Mouse (Mus musculus) heart, adult 18-20 months (tissue): ENCODE results near the gene Gbp5. TPM values are rescaled to one million over a fixed set of nuclear protein-coding genes. Genes with fewer than 3 reads are reported as not detected.
A peak's percentile ranks its signal among the peaks of the same experiment; 100 is the strongest.

Experiments used
- DNase-seq, 2 experiments: peaks; one replicate each; pipeline ENCODE4 v3.0.0; 2021 to 2022; ENCODE audit warnings: mixed read lengths in 1 of 2
- long read RNA-seq, 2 experiments: library from polyadenylated mRNA; stranded (forward); transcript quantifications; one replicate each; pipeline ENCODE4 v2.0.0; 2021
- total RNA-seq, 2 experiments: library from RNA; stranded (reverse); gene quantifications; 2 replicates each; pipeline ENCODE4 v1.2.3; 2021

Gbp5 gene
- total RNA-seq, result 10 to 100 TPM in 1 of 2 experiments, 1 to 10 TPM in 1; 7.0 to 15.6 TPM
- long read RNA-seq, experiment 1, result 0 reads
- long read RNA-seq, experiment 2, partial matches to known transcripts, result 0 of 1 reads
- long read RNA-seq, experiment 2, other reads (novel, unspliced or antisense), result 1 of 1 reads

DNA sequence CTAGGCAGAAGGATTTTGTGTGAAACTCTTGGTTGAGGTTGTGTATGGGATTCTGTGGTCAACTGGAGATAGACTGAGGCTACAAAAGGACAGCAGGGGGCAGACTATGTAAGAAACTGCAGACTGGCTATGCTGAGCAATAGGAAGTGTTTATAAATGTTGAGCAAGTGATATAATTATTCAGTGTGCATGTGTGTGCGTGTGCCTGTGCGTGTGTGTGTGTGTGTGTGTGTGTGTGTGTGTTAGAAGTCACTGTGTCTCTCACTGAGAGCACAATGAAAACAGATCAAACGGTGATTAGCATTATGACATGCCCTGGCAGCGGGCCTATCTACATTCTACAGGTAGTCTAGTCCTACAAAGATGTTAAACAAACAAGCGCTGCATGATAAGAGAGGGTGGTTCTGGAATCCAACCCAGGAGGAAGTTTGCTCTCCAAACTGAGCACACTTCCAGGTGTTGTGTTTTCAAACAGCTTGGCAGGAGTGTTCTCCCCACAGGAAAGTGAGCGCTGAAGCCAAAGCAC lies at the start of gene Gbp5:
Gene Gbp5, plus strand, starts transcription at position 443 of the 526 bp plus-strand sequence.
- peak; percentile 86 to 93 for DNase-seq

DNA sequence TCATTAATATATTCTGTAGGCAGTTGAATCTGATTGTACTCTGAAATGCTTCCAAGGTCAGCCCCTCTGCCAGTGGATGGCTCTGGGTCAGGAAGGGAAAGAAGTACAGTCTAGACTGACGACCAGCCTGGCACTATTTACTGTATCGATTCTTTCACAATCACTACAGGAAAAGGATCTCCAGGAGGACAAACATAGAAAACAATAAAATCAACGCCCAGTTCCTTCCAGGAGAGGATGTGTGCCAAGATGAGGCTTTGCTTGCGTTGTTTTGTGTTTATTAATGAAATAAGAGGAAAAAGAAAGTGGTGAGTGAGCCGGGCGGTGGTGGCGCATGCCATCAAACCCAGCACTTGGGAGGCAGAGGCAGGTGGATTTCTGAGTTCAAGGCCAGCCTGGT lies 39.6 kb upstream of the Gbp5 start:
- DNase-seq, result no peak

DNA sequence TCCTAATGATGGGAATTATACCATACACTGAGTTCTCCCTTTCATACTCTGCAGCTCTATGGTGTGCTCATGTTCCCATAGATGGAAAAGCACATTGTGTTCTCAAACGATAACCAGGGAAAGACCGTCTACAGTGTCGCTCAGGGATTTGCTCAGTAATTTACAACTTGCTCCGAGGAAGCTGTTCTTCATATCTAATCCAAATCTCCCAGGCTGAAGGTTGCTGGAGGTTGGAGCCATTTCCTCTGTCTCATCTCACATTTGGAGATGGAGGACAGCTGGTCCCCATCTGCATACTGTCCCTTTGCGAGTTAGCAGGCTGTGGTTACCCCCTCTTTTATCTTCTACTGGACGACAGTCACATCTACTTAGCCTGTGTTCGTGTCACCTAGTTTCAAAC lies 34.5 kb upstream of the Gbp5 start:
- DNase-seq, result no peak

DNA sequence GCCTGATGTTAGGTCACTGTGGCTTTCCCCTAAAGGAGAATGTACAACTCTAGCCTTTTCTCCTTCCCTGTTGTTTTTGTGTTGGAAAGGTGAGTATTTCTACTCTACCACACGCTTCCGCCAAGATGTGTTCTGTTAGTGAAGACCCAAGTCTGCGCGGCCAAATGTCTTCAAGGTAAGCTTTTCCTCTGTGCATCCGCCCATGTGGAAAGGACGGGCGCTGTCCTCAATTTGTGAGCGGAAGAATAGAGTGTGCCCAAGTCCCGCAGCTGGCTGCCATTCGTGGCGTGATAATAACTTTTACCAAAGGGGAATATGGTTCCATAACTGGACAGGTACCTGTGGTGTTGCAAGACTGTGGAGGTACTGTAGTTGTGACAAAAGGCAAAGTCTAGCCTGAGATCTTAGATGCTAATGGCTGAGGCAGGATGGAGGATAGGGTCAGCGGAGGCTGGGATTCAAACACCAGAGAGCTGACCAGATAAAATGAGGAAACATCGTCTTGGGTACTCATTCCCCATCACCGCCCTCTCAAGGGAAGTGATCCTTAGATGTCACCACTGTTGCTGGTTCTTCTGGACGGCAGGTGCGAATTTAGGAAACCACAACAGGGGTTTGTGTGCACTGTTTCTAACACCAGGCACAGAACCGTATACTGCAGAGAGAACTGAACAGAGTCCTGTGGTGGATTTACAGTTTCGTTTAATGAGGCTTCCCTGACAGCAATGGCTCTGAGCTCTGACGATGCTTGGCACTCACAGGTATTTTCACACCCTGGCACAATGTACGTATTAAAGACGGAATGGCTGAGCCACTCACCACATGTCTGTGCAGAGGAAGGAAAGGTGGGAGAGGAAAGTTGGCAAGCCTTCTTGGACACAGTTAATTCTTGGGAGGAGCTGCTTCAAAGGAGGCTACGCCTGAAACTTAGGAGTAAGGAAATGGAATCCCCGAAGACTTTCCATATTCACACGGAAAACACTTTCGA lies 30.7 kb upstream of the Gbp5 start:
- DNase-seq, result peak in 1 of 2 experiments; percentile 33

DNA sequence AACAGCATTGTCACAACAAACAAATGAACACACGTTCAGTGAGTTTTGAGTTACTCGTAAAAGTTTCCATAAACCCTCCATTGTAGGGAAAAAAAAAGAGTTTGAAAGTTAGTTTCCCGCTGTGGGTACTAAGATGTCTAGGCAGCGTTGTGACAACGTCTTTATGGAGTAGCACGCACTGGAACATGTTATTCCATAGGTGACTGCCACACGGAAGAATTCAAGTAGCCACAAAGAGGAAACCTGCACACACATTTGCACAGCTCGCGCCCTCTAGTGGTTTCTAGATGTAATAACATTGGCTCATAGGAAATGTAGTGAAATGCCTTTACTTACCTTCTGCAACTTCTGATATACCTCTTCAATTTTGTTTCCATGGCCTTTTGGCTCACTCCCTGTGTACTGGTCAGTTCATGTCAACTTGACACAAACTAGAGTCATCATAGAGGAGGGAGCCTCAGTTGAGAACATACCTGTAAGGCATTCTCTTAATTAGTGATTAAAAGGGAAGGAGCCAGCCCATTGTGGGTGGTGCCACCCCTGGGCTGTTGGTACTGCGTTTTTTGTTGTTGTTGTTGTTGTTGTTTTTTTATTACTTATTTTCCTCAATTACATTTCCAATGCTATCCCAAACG lies 19.3 kb upstream of the Gbp5 start:
- DNase-seq, result peak; percentile 28 to 56

DNA sequence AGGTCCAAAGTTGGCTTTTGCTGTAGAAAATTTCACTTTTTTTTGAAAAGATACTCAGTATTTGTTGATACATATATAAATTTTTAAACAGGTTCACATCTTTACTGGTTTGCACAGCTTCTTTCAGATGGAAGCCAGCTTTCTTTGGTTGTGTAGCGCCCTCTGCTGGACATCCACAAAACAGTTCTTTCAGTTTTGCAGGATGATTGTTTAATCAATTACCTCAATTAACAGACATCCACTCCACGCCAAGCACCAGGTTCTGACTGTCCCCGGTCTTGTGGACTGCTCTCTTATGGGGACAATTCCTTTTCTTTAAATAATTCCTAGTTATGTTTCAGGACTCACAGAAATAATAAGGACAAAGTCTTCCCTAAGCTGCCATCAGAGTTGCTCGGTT lies 17.9 kb upstream of the Gbp5 start:
- peak; percentile 36 to 85 for DNase-seq

DNA sequence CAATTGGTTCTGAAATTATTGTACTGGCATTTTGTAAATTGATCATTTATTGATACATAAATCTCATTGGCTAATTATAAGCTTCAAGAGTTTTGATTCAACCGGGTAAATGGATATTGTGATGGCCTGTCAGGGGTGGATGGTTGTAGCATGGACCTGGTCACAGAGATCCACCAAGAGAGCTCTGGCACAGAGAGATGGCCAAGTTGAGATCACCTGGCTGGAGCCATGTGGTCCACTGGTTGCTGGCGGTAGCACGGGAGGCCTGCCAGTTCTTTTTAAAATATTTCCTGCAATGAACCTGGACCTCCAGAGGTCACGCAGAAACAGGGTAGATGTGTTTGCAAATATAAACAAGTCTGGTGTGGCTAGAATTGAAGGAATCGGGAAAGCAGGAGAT lies 15.9 kb upstream of the Gbp5 start:
- DNase-seq, result no peak

DNA sequence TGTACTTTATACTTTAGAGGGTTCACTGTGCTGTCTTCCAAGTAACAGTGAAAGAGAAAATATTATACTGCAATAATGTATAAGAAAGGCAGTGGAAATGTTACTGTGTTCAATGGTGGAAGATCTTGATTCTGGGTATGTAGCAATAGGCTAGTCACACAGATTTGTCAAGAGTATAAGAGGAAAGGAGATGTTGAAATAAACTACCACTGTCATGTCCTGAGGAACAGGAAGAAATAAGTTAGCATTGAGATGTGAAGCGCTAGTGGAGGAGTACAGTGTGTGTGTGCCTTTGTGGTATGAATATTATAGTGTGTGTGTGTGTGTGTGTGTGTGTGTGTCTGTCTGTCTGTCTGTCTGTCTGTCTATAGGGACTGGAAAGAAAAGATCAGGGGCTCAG lies 15.4 kb upstream of the Gbp5 start:
- DNase-seq, result no peak

DNA sequence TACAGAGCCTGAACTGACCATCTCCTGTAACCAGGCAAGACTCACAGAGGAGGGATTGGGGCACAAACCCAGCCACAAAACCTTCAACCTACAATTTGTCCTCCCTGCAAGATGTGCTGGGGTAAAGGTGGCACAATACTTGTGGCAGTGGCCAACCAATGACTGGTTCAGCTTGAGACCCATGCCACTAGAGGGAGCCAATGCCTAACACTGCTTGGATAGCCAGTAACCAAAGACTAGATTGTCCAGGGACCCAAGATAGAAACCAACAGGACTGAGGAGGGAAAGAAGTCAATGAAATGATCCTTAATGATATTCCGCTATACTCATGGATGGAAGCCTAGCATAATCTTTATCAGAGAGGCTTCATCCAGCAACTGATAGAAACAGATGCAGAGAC lies 3.3 kb upstream of the Gbp5 start:
- peak; percentile 77 to 89 for DNase-seq

DNA sequence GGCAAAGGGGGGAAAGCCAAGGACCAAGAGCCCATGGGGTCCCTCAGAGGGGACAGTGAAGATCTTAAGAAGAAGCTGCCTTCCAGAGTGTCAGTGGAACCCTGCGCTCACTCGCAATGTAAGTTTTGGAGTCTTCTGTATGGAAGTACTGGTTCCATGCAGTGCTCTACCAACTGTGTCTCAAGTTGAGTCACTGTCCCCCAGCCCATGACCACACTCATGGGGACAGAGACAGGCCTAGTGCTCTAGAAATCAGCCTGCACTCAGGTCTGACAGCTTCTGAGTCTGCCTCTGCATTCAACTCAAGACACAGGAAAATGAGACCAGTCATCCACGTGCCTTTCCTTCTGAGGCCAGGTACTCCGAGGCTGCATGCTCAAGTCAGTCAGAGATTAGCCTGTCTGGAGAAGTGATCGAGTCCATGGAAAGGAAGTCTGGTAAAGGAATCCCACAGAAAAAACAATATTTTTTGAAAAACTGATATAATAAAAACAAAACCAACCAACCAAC lies 1.4 kb downstream of the Gbp5 start:
- DNase-seq, result peak in 1 of 2 experiments; percentile 13

DNA sequence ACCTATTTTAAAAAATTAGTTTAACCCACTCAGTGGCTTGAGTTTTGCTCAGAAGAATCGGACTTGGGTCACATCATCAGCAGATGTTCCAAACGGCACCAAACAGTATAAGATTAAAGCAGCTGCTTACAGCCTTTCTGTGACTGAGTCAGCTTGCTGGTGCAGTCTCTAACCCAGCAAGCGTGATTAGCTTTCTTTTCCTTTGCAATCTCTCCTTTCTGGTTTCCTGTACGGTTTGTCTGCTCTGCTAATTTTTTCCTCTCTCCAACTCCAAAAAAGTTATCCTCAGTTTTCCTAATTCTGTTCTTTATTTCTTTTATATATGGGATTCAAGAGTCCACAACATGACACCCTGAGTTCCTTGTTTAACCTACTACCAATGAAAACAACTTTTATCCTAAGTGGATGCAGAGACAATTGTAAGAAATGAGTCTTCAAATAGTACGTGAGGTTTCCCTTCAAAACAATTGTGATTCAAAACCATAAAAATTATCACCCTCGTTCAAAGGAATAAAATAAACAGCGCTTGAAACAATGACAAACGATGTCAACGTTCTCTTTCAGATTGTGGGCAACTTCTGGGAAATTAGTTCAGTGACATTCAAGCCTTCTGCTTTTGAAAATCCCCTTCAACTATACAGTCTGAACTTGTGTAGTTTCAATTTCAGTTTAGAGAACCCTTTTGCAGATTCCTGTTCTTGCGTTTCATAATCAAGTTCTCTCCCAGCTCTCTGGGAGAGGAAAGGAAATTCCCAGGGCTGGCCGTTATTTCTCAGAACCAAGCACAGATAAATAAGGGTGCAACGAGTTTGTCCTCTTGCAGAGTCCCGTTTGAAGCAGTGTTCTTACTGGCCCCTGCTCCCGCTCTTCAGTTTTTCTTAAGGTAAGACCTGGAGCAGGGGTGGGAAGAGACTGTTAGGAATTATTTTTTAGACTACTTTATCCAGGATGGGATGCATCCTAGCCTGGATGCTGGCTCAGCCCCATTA lies 2.6 kb downstream of the Gbp5 start:
- peak; percentile 56 to 71 for DNase-seq

DNA sequence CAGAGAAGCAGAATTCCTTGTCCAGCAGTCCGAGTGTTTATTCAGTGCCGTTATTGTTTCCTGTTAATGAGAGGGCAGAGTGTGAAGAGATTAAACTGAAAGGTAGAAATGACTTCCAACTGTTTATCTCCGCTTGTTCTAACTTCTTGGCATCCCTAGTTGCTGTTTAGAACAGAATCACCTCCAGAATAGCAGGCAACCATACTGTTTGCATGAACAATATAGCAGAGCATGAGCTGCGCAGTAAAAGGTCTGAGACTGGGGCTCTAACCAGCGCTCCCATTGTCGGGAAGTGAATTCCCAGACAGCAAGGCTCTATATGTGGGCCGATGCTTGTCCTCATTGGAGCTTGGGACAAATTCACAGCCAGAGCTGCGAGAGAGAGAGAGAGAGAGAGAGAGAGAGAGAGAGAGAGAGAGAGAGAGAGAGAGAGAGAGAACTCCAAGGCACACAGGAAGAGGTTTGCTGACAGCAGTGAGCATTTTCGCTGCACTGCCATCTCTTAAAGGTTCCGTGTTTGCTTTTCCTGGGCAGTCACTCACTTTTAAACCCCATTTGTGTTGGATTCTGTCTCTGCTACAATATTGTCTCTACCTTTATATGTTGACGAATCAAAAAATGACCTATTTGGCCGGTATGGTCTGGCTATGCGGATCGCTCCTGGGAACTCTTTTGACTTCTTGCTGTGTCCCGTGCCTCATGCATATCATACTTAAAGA lies 3.5 kb downstream of the Gbp5 start:
- DNase-seq, result peak in 1 of 2 experiments; percentile 51

DNA sequence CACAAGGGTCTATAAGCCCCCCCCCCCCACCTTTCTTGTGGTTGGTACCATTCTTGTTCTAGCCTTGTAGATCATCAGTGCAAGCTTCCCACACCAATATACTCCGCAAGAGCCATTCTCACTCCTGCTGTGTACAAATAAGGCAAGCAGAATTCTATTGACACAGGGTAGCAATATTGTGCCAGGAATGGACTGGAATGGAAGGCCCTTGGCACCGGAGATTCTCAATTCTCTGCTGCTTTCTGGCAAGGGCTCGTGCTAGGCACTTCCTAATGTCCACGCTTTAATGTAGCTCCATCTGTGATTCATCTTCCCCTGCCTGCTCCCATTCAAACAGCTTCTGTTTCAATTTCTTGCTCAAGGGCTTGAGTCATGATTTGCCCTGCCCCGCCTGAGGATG lies 5.2 kb downstream of the Gbp5 start:
- peak in 1 of 2 experiments; percentile 18 for DNase-seq

DNA sequence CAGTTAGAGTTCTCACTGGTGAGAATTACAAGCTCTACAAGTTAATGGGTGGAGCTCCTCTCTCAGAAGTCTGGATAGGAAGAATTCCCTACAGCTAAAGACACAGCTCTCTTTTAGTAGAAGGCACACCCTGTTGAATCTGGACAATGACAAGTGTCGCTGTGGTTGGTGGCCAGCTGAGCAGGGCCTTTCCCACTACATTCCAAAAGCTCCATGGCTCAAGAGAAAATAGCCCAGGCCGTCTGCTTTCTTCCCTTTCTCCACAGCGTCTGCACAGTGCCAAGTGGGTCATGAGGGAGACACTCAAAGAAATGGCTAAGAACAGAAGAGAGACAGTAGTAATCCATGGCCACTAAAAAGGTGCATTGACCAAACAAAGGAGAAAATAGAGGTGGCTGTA lies 34.3 kb downstream of the Gbp5 start:
- DNase-seq, result no peak

DNA sequence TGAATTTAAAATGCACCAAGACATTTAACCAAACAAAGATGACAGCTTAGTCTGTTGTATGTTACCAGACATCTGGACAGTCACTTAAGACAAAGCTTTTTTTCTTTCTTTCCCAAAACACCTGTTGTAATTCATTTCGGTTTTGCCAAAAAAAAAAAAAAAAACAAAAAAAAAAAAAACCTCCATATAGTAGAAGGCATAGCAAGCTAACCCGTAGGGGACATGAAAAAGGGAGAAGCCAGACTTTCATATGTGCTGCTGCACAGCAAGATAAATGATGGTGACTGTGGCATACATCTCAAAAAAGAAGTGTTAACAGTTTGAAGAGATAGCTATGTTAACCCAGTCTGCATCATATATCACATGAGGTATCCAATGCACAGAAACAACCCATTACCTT lies 35.8 kb downstream of the Gbp5 start:
- DNase-seq, result no peak

DNA sequence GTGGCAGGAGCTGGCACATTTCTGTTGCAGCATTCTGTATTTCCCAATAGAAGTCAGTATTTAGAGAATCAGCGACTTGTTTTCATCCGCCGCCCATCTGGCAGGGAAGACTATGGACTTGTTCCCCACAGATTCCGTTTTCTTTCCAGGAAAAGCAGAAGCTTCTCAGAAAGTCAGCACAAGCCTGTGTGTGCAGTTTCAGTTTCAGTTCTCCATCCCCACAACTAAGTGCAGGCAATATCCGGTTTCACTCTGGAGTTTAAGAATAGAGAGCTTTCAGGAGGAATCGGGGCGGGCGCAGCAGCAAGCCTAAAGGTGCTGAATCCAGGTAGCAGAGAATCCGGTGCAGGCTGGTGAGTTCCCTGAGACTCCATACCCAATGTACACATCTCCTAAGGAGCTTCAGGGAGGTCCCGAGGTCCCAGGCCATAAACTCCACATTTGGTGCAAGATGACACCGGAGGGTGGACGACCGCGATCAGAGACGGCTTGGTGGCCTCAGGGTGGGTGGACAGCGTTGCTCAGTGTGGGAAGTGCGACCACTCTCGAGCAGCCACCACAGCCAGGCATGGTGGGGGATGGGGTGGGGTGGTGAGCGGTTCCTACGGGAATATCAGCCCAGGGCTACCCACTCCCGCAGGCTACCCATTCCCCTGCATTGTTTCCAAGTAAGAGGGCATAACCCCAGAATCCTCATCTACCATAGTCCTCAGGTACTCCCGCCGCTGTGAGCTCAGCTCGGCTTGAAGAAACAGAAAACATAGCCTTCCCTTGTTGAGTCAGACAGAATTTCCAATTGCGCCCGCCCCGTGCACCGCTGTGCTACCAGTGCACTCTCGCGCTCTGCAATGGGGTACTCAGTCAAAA lies 36.5 kb downstream of the Gbp5 start, which contains the start of gene Gbp7:
Gene Gbp7, plus strand, starts transcription at position 256 of the 867 bp plus-strand sequence.
- peak; percentile 83 to 90 for DNase-seq

DNA sequence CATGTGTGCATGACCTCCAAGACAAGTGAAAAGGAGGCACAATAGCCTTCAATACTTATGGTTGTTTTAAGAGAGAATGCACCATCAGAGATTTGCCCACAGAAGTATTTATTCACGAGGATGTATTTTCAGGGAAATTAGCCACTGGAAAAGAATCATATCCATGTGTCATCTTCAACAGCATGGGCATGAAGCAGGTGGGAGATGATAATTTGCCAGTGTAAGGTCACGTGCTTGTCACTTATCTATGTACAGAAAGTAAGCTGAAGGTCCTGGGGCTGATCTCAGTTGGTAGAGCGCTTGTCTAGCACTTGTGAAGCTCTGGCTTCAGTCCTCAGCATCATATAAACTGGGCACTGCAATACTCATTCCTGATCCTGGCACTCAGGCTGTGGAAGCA lies 37.8 kb downstream of the Gbp5 start:
- DNase-seq, result no peak

DNA sequence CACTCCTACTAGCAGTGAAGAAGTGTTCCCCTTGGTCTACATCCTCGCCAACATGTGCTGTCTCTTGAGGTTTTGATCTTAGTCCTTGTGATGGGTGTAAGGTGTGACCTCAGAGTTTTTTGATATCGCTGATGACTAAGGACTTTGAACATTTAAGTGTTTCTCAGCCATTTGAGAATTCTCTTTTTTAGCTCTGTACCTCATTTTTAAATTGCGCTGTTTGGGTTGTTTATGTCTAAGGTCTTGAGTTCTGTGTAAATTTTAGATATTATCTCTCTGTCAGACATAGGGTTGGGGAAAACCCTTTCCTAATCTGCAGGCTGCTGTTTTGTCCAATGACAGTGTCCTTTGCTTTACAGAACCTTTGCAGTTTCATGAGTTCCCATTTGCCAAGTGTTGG lies 39.4 kb downstream of the Gbp5 start:
- no peak for DNase-seq

DNA sequence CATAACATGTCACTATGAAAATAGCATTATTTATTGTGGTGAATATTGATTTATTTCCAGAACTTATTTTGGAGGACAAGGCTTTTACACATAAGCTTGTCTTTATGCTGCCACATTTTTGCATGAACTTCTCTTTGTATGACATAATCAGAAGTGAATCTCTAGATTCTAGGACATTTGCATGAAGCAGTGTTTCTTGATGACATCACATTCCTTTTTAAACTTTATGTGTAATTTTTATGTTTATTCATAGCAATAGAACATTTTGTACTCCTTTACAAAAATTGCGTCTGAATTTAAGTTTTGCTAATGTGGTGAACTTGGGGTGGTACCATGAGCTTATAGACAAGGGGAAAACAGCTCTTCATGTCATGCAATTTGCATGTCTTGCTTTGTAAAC lies 41.9 kb downstream of the Gbp5 start:
- DNase-seq, result no peak

DNA sequence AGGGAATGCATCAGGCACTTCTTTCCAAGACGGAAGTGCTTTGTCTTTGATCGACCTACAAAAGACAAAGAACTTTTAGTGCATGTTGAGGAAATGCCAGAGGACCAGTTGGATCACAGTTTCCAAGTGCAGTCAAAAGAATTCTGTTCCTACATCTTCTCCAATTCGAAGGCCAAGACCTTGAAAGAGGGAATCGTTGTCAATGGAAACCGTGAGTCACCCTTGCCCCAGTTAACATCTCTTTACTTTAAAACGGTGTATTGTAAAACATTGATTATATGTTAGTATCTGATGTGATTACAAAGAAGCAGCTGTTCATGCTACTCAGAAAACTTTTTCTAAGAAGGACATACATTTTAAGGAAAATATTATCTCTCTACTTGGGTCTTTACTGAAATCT lies 47.6 kb downstream of the Gbp5 start:
- no peak for DNase-seq
